Mouse (Mus musculus) brain, embryonic 14.5 days (tissue): ENCODE results near the gene Fbxl17.

ENCODE experiments used
- CTCF ChIP-seq: fragments of 200-500 bp; IDR thresholded peaks from 2 replicates; pipeline ENCODE4 v1.5.1; 2012; ENCODE audit warnings: inconsistent platforms, mild to moderate bottlenecking, moderate library complexity, borderline replicate concordance; ENCODE audit not compliant: insufficient read depth, insufficient read length; ENCODE audit errors: extremely low read depth
- POLR2A ChIP-seq: fragments of 200-500 bp; IDR thresholded peaks from 2 replicates; pipeline ENCODE4 v1.6.1; 2012; ENCODE audit warnings: mild to moderate bottlenecking, inconsistent platforms, borderline replicate concordance; ENCODE audit not compliant: poor library complexity, insufficient read depth, insufficient read length, severe bottlenecking; ENCODE audit errors: extremely low read depth

GRCm38 (mm10) chr17:63434081-63434480, 65.7 kb downstream of the Fbxl17 start:
- TF ChIP-seq CTCF, result peak; percentile 23; the same call in 1 of the 2 replicates
- TF ChIP-seq POLR2A, result no peak
